Mouse (Mus musculus): ENCODE measurements around the gene Mmgt2. TPM values are rescaled to one million over a fixed set of nuclear protein-coding genes. Genes with fewer than 3 reads are reported as not detected.

Mmgt2 gene
- 10 to 100 TPM; 24.2 to 26.0 TPM for total RNA-seq (2021)
- long read RNA-seq, experiment 1, partial matches to known transcripts: 0 of 7 reads
- long read RNA-seq, experiment 1, other reads (novel, unspliced or antisense): 2 of 7 reads
- long read RNA-seq, experiment 2, partial matches to known transcripts: 0 of 6 reads
- long read RNA-seq, experiment 2, other reads (novel, unspliced or antisense): 1 of 6 reads

- peak; percentile 98 for DNase-seq (ENCODE audit: low spot score in 2 of 2)
Measured at GRCm38 (mm10) chr11:62648591-62649391, at the start of gene Mmgt2. Mmgt2 (plus strand) TSS chr11:62648664.

- DNase-seq (ENCODE audit: low spot score in 2 of 2): no peak
Measured at GRCm38 (mm10) chr11:62601732-62602618, 46.5 kb upstream of the Mmgt2 start.

- peak; percentile 95 to 97 for DNase-seq (ENCODE audit: low spot score in 2 of 2)
Measured at GRCm38 (mm10) chr11:62602619-62603311, 45.7 kb upstream of the Mmgt2 start.

- no peak for DNase-seq (ENCODE audit: low spot score in 2 of 2)
Measured at GRCm38 (mm10) chr11:62603312-62604056, 45.0 kb upstream of the Mmgt2 start.

GRCm38 (mm10) chr11:62604123-62604706 is 44.2 kb upstream of the Mmgt2 start:
- DNase-seq (ENCODE audit: low spot score in 2 of 2): no peak

- no peak for DNase-seq (ENCODE audit: low spot score in 2 of 2)
Measured at GRCm38 (mm10) chr11:62604886-62605618, 43.4 kb upstream of the Mmgt2 start.

- no peak for DNase-seq (ENCODE audit: low spot score in 2 of 2)
Measured at GRCm38 (mm10) chr11:62605619-62606298, 42.7 kb upstream of the Mmgt2 start.

GRCm38 (mm10) chr11:62606299-62607169 is 41.9 kb upstream of the Mmgt2 start:
- DNase-seq (ENCODE audit: low spot score in 2 of 2): no peak

GRCm38 (mm10) chr11:62607170-62607951 is 41.1 kb upstream of the Mmgt2 start:
- no peak for DNase-seq (ENCODE audit: low spot score in 2 of 2)

GRCm38 (mm10) chr11:62607952-62608201 is 40.6 kb upstream of the Mmgt2 start:
- no peak for DNase-seq (ENCODE audit: low spot score in 2 of 2)

- no peak for DNase-seq (ENCODE audit: low spot score in 2 of 2)
Measured at GRCm38 (mm10) chr11:62608826-62609675, 39.4 kb upstream of the Mmgt2 start.

- no peak for DNase-seq (ENCODE audit: low spot score in 2 of 2)
Measured at GRCm38 (mm10) chr11:62610304-62610703, 38.2 kb upstream of the Mmgt2 start.

- DNase-seq (ENCODE audit: low spot score in 2 of 2): no peak
Measured at GRCm38 (mm10) chr11:62612604-62613003, 35.9 kb upstream of the Mmgt2 start.

GRCm38 (mm10) chr11:62613657-62614365 is 34.7 kb upstream of the Mmgt2 start:
- peak; percentile 94 for DNase-seq (ENCODE audit: low spot score in 2 of 2)

GRCm38 (mm10) chr11:62614876-62615410 is 33.5 kb upstream of the Mmgt2 start:
- DNase-seq (ENCODE audit: low spot score in 2 of 2): no peak

Measured in gastrocnemius, postnatal 4 days (tissue).